Mouse (Mus musculus): ENCODE measurements around the gene Hacl1. TPM values are rescaled to one million over a fixed set of nuclear protein-coding genes. Genes with fewer than 3 reads are reported as not detected.

Hacl1 gene
- polyA plus RNA-seq, 1 experiment = 6.0 TPM

- Histone ChIP-seq H3K4me2 (ENCODE audit: low read depth) (no peak overlapping the region), H3ac (ENCODE audit: control insufficient read depth, insufficient read length) (no peak overlapping the region), H3K27me3 (ENCODE audit: control insufficient read depth, insufficient read depth, insufficient read length) (peaks cover 13% of the 10 kb centered on the region), H3K4me3 (no peak overlapping the region), H3K36me3 (ENCODE audit: control insufficient read depth, insufficient read depth) (no peaks in the 10 kb centered on the region), H3K79me2 (ENCODE audit: control insufficient read depth, insufficient read depth) (no peaks in the 10 kb centered on the region)
- TF ChIP-seq POLR2A (IDR thresholded peaks at IDR 0.05; ENCODE audit: insufficient read length, low read depth) (no peak), SRF (IDR thresholded peaks at IDR 0.05; ENCODE audit: control insufficient read depth, insufficient read length, low read depth) (no peak), CEBPB (IDR thresholded peaks at IDR 0.05; ENCODE audit: insufficient read depth, poor library complexity, severe bottlenecking) (no peak), MAX (IDR thresholded peaks at IDR 0.05; ENCODE audit: low read depth) (no peak), POLR2AphosphoS2 (IDR thresholded peaks at IDR 0.05; ENCODE audit: insufficient read length, low read depth) (no peak), TCF3 (IDR thresholded peaks at IDR 0.05; ENCODE audit: insufficient read length, low read depth) (no peak), E2F4 (IDR thresholded peaks at IDR 0.05; ENCODE audit: insufficient read depth) (no peak), REST (IDR thresholded peaks at IDR 0.05; ENCODE audit: insufficient read depth, insufficient read length) (no peak), TCF12 (IDR thresholded peaks at IDR 0.05; ENCODE audit: insufficient read depth, poor library complexity, severe bottlenecking) (no peak), MYOD1 (IDR thresholded peaks at IDR 0.05; ENCODE audit: control insufficient read depth in 1 of 3, insufficient read length in 2 of 3, low read depth in 2 of 3) (no peak)
These were observed 44.7 kb downstream of the Hacl1 start for GRCm38 (mm10) chr14:31596408-31596807.

- H3K4me2 ChIP-seq (ENCODE audit: low read depth) = no peak overlapping the region
- H3K27me3 ChIP-seq (ENCODE audit: control insufficient read depth, insufficient read depth, insufficient read length) = peaks cover 12% of the 10 kb centered on the region
- no peak for TF ChIP-seq TCF12 (IDR thresholded peaks at IDR 0.05; ENCODE audit: insufficient read depth, poor library complexity, severe bottlenecking)
- no peak for TF ChIP-seq MYOD1 (IDR thresholded peaks at IDR 0.05; ENCODE audit: control insufficient read depth in 1 of 3, insufficient read length in 2 of 3, low read depth in 2 of 3)
- TF ChIP-seq POLR2AphosphoS2 (IDR thresholded peaks at IDR 0.05; ENCODE audit: insufficient read length, low read depth) = no peak
- TF ChIP-seq TCF3 (IDR thresholded peaks at IDR 0.05; ENCODE audit: insufficient read length, low read depth) = no peak
- TF ChIP-seq MAX (IDR thresholded peaks at IDR 0.05; ENCODE audit: low read depth) = no peak
- no peak for TF ChIP-seq REST (IDR thresholded peaks at IDR 0.05; ENCODE audit: insufficient read depth, insufficient read length)
- TF ChIP-seq USF1 (IDR thresholded peaks at IDR 0.05; ENCODE audit: low read depth) = no peak
- no peak for TF ChIP-seq MYOG (IDR thresholded peaks at IDR 0.05; ENCODE audit: control insufficient read depth in 1 of 3, insufficient read depth in 1 of 3, insufficient read length in 2 of 3, low read depth in 2 of 3)
- TF ChIP-seq POLR2A (IDR thresholded peaks at IDR 0.05; ENCODE audit: insufficient read length, low read depth) = no peak
- no peak for TF ChIP-seq E2F4 (IDR thresholded peaks at IDR 0.05; ENCODE audit: insufficient read depth)
- no peak for TF ChIP-seq SRF (IDR thresholded peaks at IDR 0.05; ENCODE audit: control insufficient read depth, insufficient read length, low read depth)
- no peak for TF ChIP-seq CEBPB (IDR thresholded peaks at IDR 0.05; ENCODE audit: insufficient read depth, poor library complexity, severe bottlenecking)
- no peaks in the 10 kb centered on the region for H3K36me3 ChIP-seq (ENCODE audit: control insufficient read depth, insufficient read depth)
- H3ac ChIP-seq (ENCODE audit: control insufficient read depth, insufficient read length) = no peak overlapping the region
- no peak overlapping the region for H3K4me3 ChIP-seq
- no peaks in the 10 kb centered on the region for H3K79me2 ChIP-seq (ENCODE audit: control insufficient read depth, insufficient read depth)
These were observed 46.4 kb downstream of the Hacl1 start for GRCm38 (mm10) chr14:31594693-31595092.

GRCm38 (mm10) chr14:31593036-31593435 lies 48.0 kb downstream of the Hacl1 start:
- H3K4me3 ChIP-seq = no peak overlapping the region
- no peak overlapping the region for H3ac ChIP-seq (ENCODE audit: control insufficient read depth, insufficient read length)
- no peaks in the 10 kb centered on the region for H3K79me2 ChIP-seq (ENCODE audit: control insufficient read depth, insufficient read depth)
- peaks cover 21% of the 10 kb centered on the region for H3K27me3 ChIP-seq (ENCODE audit: control insufficient read depth, insufficient read depth, insufficient read length)
- no peaks in the 10 kb centered on the region for H3K36me3 ChIP-seq (ENCODE audit: control insufficient read depth, insufficient read depth)
- no peak overlapping the region for H3K4me2 ChIP-seq (ENCODE audit: low read depth)
- TF ChIP-seq TCF3 (IDR thresholded peaks at IDR 0.05; ENCODE audit: insufficient read length, low read depth) (no peak), MAX (IDR thresholded peaks at IDR 0.05; ENCODE audit: low read depth) (no peak), REST (IDR thresholded peaks at IDR 0.05; ENCODE audit: insufficient read depth, insufficient read length) (no peak), TCF12 (IDR thresholded peaks at IDR 0.05; ENCODE audit: insufficient read depth, poor library complexity, severe bottlenecking) (no peak), SRF (IDR thresholded peaks at IDR 0.05; ENCODE audit: control insufficient read depth, insufficient read length, low read depth) (no peak)

- no peaks in the 10 kb centered on the region for H3K79me2 ChIP-seq (ENCODE audit: control insufficient read depth, insufficient read depth)
- H3K36me3 ChIP-seq (ENCODE audit: control insufficient read depth, insufficient read depth) = no peaks in the 10 kb centered on the region
- no peak within 1 kb of the TSS for H3K4me2 ChIP-seq (ENCODE audit: low read depth)
- TF ChIP-seq TCF3 (IDR thresholded peaks at IDR 0.05; ENCODE audit: insufficient read length, low read depth) (no peak), SRF (IDR thresholded peaks at IDR 0.05; ENCODE audit: control insufficient read depth, insufficient read length, low read depth) (no peak), POLR2A (IDR thresholded peaks at IDR 0.05; ENCODE audit: insufficient read length, low read depth) (no peak), MYOD1 (IDR thresholded peaks at IDR 0.05; ENCODE audit: control insufficient read depth in 1 of 3, insufficient read length in 2 of 3, low read depth in 2 of 3) (no peak), POLR2AphosphoS2 (IDR thresholded peaks at IDR 0.05; ENCODE audit: insufficient read length, low read depth) (no peak)
- H3ac ChIP-seq (ENCODE audit: control insufficient read depth, insufficient read length) = no peak within 1 kb of the TSS
- H3K4me3 ChIP-seq = no peak within 1 kb of the TSS
- H3K27me3 ChIP-seq (ENCODE audit: control insufficient read depth, insufficient read depth, insufficient read length) = peaks cover 37% of the 10 kb centered on the region
These were observed 49.8 kb downstream of the Hacl1 start, which contains the start of gene Colq for GRCm38 (mm10) chr14:31591243-31591642. Colq (minus strand) TSS chr14:31591343.

- Histone ChIP-seq H3ac (ENCODE audit: control insufficient read depth, insufficient read length) (no peak overlapping the region), H3K79me2 (ENCODE audit: control insufficient read depth, insufficient read depth) (no peaks in the 10 kb centered on the region), H3K27me3 (ENCODE audit: control insufficient read depth, insufficient read depth, insufficient read length) (peaks cover 46% of the 10 kb centered on the region), H3K4me2 (ENCODE audit: low read depth) (no peak overlapping the region), H3K4me3 (no peak overlapping the region), H3K36me3 (ENCODE audit: control insufficient read depth, insufficient read depth) (no peaks in the 10 kb centered on the region)
- TF ChIP-seq TCF12 (IDR thresholded peaks at IDR 0.05; ENCODE audit: insufficient read depth, poor library complexity, severe bottlenecking) (no peak), CEBPB (IDR thresholded peaks at IDR 0.05; ENCODE audit: insufficient read depth, poor library complexity, severe bottlenecking) (no peak), POLR2A (IDR thresholded peaks at IDR 0.05; ENCODE audit: insufficient read length, low read depth) (no peak), E2F4 (IDR thresholded peaks at IDR 0.05; ENCODE audit: insufficient read depth) (no peak)
These were observed 54.6 kb downstream of the Hacl1 start for GRCm38 (mm10) chr14:31586451-31586850.

Measured in myocyte (in vitro differentiated cells).